Comparison of ENCODE assay signal across 17 mouse cellular contexts in the genomic region with DNA sequence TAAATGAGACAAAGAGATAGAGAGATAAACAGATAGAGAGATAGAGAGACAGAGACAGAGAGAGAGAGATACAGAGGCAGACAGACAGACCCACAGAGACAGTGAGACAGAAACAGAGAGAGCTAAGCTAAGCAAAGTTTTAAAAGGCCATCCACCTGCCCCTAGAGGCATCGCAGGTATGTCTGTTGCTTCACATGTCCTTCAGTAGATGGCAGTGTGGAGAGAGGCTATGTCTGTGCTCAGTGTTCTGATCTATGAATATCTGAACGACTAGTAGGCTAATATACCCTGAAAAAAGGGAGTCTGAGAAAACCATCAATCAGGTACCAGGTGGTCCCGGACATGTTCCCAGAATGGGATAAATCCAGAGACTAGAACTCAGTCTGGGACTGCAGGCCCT.
DNase-seq lines count a peak whose midpoint lies in the region; ATAC-seq and TF ChIP-seq lines count a peak whose summit lies in the region.
"Had no signal": no experiment of that assay in that cellular context is flagged by ENCODE, and none has a peak within 500 bp of the region (broad histone marks: within the 10 kb centered on the region; RNA-seq: fewer than 3 reads in every experiment).

No protein-coding gene starts in this region.

- H3K9ac ChIP-seq in midbrain, postnatal 0 days (replicated peaks; ENCODE audit: low read length, poor library complexity, severe bottlenecking), result no peak overlapping the region
- no peak overlapping the region for H3K9ac ChIP-seq in midbrain, embryonic 15.5 days
- H3K9ac ChIP-seq in forebrain, embryonic 11.5 days (ENCODE audit: low read length), result no peak overlapping the region
- H3K9ac ChIP-seq: embryonic facial prominence, embryonic 12.5 days; hindbrain, embryonic 14.5 days; liver, embryonic 15.5 days had no signal

- DNase-seq in cerebellum, adult 2 months, result peak; percentile 4 to 6
- DNase-seq in cerebellum, postnatal 4 days (ENCODE audit: low spot score in 2 of 2), result no peak
- DNase-seq in kidney, adult 2 months, result no peak
- DNase-seq in kidney, postnatal 25 days, result no peak
- no peak for DNase-seq in midbrain, postnatal 0 days (ENCODE audit: low spot score)
- DNase-seq in naive thymus-derived CD4-positive, alpha-beta T cell, adult 2 months (ENCODE audit: low read depth), result peak; percentile 2
- no peak for DNase-seq in forebrain, embryonic 11.5 days (ENCODE audit: low spot score)
- DNase-seq: adrenal gland, postnatal 25 days; B cell, adult 2 months; heart, adult 18-20 months had no signal

- ATAC-seq in midbrain, postnatal 0 days (ENCODE audit: low FRiP score), result no peak
- no peak for ATAC-seq in midbrain, embryonic 15.5 days (replicated peaks)
- ATAC-seq in forebrain, embryonic 11.5 days (replicated peaks; ENCODE audit: low FRiP score), result no peak

- H3K4me1 ChIP-seq in cerebellum, adult 2 months (ENCODE audit: control insufficient read depth, insufficient read depth, low read length), result no peaks in the 10 kb centered on the region
- no peaks in the 10 kb centered on the region for H3K4me1 ChIP-seq in kidney, adult 2 months (ENCODE audit: control insufficient read depth, insufficient read depth, low read length)
- H3K4me1 ChIP-seq in midbrain, postnatal 0 days (ENCODE audit: insufficient read depth, low read length), result no peaks in the 10 kb centered on the region
- no peaks in the 10 kb centered on the region for H3K4me1 ChIP-seq in midbrain, embryonic 15.5 days
- H3K4me1 ChIP-seq in forebrain, embryonic 11.5 days (replicated peaks; ENCODE audit: control insufficient read depth, insufficient read depth, low read length), result no peaks in the 10 kb centered on the region
- H3K4me1 ChIP-seq: embryonic facial prominence, embryonic 12.5 days; forebrain, embryonic 10.5 days; liver, embryonic 15.5 days; megakaryocyte, embryonic 14.5 days had no signal

- H3K27ac ChIP-seq in cerebellum, adult 2 months (ENCODE audit: insufficient read depth, low read length), result no peak overlapping the region
- no peak overlapping the region for H3K27ac ChIP-seq in kidney, adult 2 months (ENCODE audit: insufficient read depth, low read depth, low read length)
- no peak overlapping the region for H3K27ac ChIP-seq in midbrain, postnatal 0 days (ENCODE audit: low read depth, low read length)
- no peak overlapping the region for H3K27ac ChIP-seq in midbrain, embryonic 15.5 days
- H3K27ac ChIP-seq in forebrain, embryonic 11.5 days (ENCODE audit: low read depth, low read length), result no peak overlapping the region
- H3K27ac ChIP-seq: embryonic facial prominence, embryonic 12.5 days; forebrain, embryonic 10.5 days; hindbrain, embryonic 14.5 days; liver, embryonic 15.5 days had no signal

- no peaks in the 10 kb centered on the region; the same call in 1 of the 2 replicates for H3K27me3 ChIP-seq in cerebellum, adult 2 months (ENCODE audit: control insufficient read depth, insufficient read depth, low read length)
- H3K27me3 ChIP-seq in kidney, adult 2 months (replicated peaks; ENCODE audit: control insufficient read depth, insufficient read depth, low read length), result no peaks in the 10 kb centered on the region
- no peaks in the 10 kb centered on the region for H3K27me3 ChIP-seq in midbrain, postnatal 0 days (ENCODE audit: insufficient read depth, low read length)
- no peaks in the 10 kb centered on the region for H3K27me3 ChIP-seq in midbrain, embryonic 15.5 days (replicated peaks)
- no peaks in the 10 kb centered on the region for H3K27me3 ChIP-seq in forebrain, embryonic 11.5 days (ENCODE audit: control insufficient read depth, insufficient read depth, low read length)
- H3K27me3 ChIP-seq: embryonic facial prominence, embryonic 12.5 days; liver, embryonic 15.5 days had no signal

- H3K36me3 ChIP-seq in kidney, adult 2 months (ENCODE audit: control insufficient read depth, insufficient read depth, low read length), result no peaks in the 10 kb centered on the region
- no peaks in the 10 kb centered on the region for H3K36me3 ChIP-seq in midbrain, postnatal 0 days (ENCODE audit: insufficient read depth, low read length)
- no peaks in the 10 kb centered on the region for H3K36me3 ChIP-seq in midbrain, embryonic 15.5 days (replicated peaks)
- H3K36me3 ChIP-seq in forebrain, embryonic 11.5 days (ENCODE audit: control insufficient read depth, insufficient read depth, low read length), result no peaks in the 10 kb centered on the region
- H3K36me3 ChIP-seq: embryonic facial prominence, embryonic 12.5 days; forebrain, embryonic 10.5 days; liver, embryonic 15.5 days had no signal

- no peak overlapping the region for H3K4me3 ChIP-seq in cerebellum, adult 2 months (replicated peaks; ENCODE audit: insufficient read depth, low read depth, low read length)
- H3K4me3 ChIP-seq in kidney, adult 2 months (ENCODE audit: insufficient read depth, low read depth, low read length), result no peak overlapping the region
- H3K4me3 ChIP-seq in midbrain, postnatal 0 days (ENCODE audit: low read depth, low read length), result no peak overlapping the region
- no peak overlapping the region for H3K4me3 ChIP-seq in midbrain, embryonic 15.5 days
- H3K4me3 ChIP-seq in forebrain, embryonic 11.5 days (ENCODE audit: low read depth, low read length), result no peak overlapping the region
- H3K4me3 ChIP-seq: embryonic facial prominence, embryonic 12.5 days; forebrain, embryonic 10.5 days; liver, embryonic 15.5 days; megakaryocyte, embryonic 14.5 days; myocyte had no signal

- peak; percentile 40; the same call in 1 of the 2 replicates for TF ChIP-seq CTCF in cerebellum, adult 2 months (IDR thresholded peaks at IDR 0.05; ENCODE audit: borderline replicate concordance, insufficient read depth, low read depth, low read length)
- TF ChIP-seq CTCF in kidney, adult 2 months (conservative IDR thresholded peaks at IDR 0.05; ENCODE audit: insufficient read depth, insufficient read length, low read depth, low read length), result peak; percentile 46
- peak; percentile 19; the same call in 1 of the 2 replicates for TF ChIP-seq CTCF in midbrain, postnatal 0 days (IDR thresholded peaks at IDR 0.05)

- no peaks in the 10 kb centered on the region for H3K9me3 ChIP-seq in midbrain, postnatal 0 days (ENCODE audit: low read length)
- H3K9me3 ChIP-seq in midbrain, embryonic 15.5 days, result no peaks in the 10 kb centered on the region
- H3K9me3 ChIP-seq in forebrain, embryonic 11.5 days (ENCODE audit: control insufficient read depth, low read length), result no peaks in the 10 kb centered on the region
- H3K9me3 ChIP-seq: embryonic facial prominence, embryonic 12.5 days; forebrain, embryonic 10.5 days; liver, embryonic 15.5 days; megakaryocyte, embryonic 14.5 days had no signal

- H3K4me2 ChIP-seq in midbrain, postnatal 0 days (ENCODE audit: low read depth, low read length, poor library complexity, severe bottlenecking), result no peak overlapping the region
- H3K4me2 ChIP-seq in midbrain, embryonic 15.5 days, result no peak overlapping the region
- no peak overlapping the region for H3K4me2 ChIP-seq in forebrain, embryonic 11.5 days (ENCODE audit: low read depth, low read length, severe bottlenecking)
- H3K4me2 ChIP-seq: embryonic facial prominence, embryonic 12.5 days; hindbrain, embryonic 14.5 days; liver, embryonic 15.5 days had no signal

- TF ChIP-seq POLR2A in cerebellum, adult 2 months (IDR thresholded peaks at IDR 0.05; ENCODE audit: borderline replicate concordance, insufficient read depth, low read length), result no peak
- no peak for TF ChIP-seq POLR2A in kidney, adult 2 months (IDR thresholded peaks at IDR 0.05; ENCODE audit: low read depth, low read length)

- 73% methylated on average over 3 of the region's 3 CpGs for whole genome bisulfite sequencing in cerebellum, adult 2 months
- WGBS in kidney, adult 2 months, result 83% methylated on average over 3 of the region's 3 CpGs
- 84% methylated on average over 3 of the region's 3 CpGs for WGBS in midbrain, postnatal 0 days
- WGBS in midbrain, embryonic 15.5 days, result 82% methylated on average over 3 of the region's 3 CpGs
- 76% methylated on average over 3 of the region's 3 CpGs for WGBS in forebrain, embryonic 11.5 days

Comparison
In these comparisons a context has a peak if more than half of its experiments do, and no peak if none do; other contexts are left out.
1. DNase-seq: peak in cerebellum, adult 2 months (2 of 2) and naive thymus-derived CD4-positive, alpha-beta T cell, adult 2 months (single experiment); none in cerebellum, postnatal 4 days (0 of 2), kidney, adult 2 months (single experiment), kidney, postnatal 25 days (0 of 2), midbrain, postnatal 0 days (single experiment) and forebrain, embryonic 11.5 days (single experiment).
2. Peak in every context shown above with its lines, with median percentiles within 50 percentile points of each other: CTCF ChIP-seq.